Mouse (Mus musculus) megakaryocyte-erythroid progenitor cell, adult 5-6 weeks (primary cell): ENCODE data around the gene Higd1c. TPM values are rescaled to one million over a fixed set of nuclear protein-coding genes. Genes with fewer than 3 reads are reported as not detected.
"Not testable (repeated sequence)": the region's sequence is repeated elsewhere in the genome, so short reads cannot be mapped to it uniquely, and the experiment has no call there.

Experiments used
- ATAC-seq: replicated peaks from 2 replicates; pipeline ENCODE4 v1.8.0; 2016; ENCODE audit warnings: mild to moderate bottlenecking, inconsistent platforms; ENCODE audit not compliant: severe bottlenecking, poor library complexity, low FRiP score, low TSS enrichment
- total RNA-seq, 2 experiments: library from RNA; stranded (forward) in 1 of 2; stranded (reverse) in 1 of 2; fragments of 200-1000, 215-1000 nt in 1 of 2; fragments of >200 nt in 1 of 2; fragmentation: Nextera tagmentation in 1 of 2; gene quantifications; 2 replicates each; pipeline ENCODE4 v1.2.3; 2014 to 2017

Higd1c gene
- total RNA-seq, 2 experiments from 2014 or later, result not detected

GRCm38 (mm10) chr15:100402798-100403197 is 38.5 kb downstream of the Higd1c start:
- ATAC-seq, result no peak

- ATAC-seq, result no peak
These were observed 39.1 kb downstream of the Higd1c start for GRCm38 (mm10) chr15:100403318-100404000.

GRCm38 (mm10) chr15:100406088-100406487 is 41.7 kb downstream of the Higd1c start:
- no peak for ATAC-seq

GRCm38 (mm10) chr15:100410918-100411672 is 46.8 kb downstream of the Higd1c start:
- ATAC-seq, result peak; percentile 86

GRCm38 (mm10) chr15:100411731-100412130 is 47.4 kb downstream of the Higd1c start:
- ATAC-seq, result no peak

- no peak for ATAC-seq
These were observed 49.0 kb downstream of the Higd1c start for GRCm38 (mm10) chr15:100413306-100413705.

GRCm38 (mm10) chr15:100414011-100414410 is 49.7 kb downstream of the Higd1c start:
- no peak; the same call in 1 of the 2 replicates for ATAC-seq

- ATAC-seq, result no peak
These were observed 50.6 kb downstream of the Higd1c start for GRCm38 (mm10) chr15:100414942-100415341.

- ATAC-seq, result no peak
These were observed 51.3 kb downstream of the Higd1c start for GRCm38 (mm10) chr15:100415684-100416083.

GRCm38 (mm10) chr15:100417854-100418450 is 53.6 kb downstream of the Higd1c start:
- no peak for ATAC-seq

GRCm38 (mm10) chr15:100419311-100419710 is 55.0 kb downstream of the Higd1c start:
- ATAC-seq, result no peak

GRCm38 (mm10) chr15:100419901-100420745 is 55.8 kb downstream of the Higd1c start:
- peak; percentile 66 for ATAC-seq

- no peak for ATAC-seq
These were observed 56.9 kb downstream of the Higd1c start for GRCm38 (mm10) chr15:100421059-100421757.

GRCm38 (mm10) chr15:100421758-100422197 is 57.4 kb downstream of the Higd1c start, which contains the start of gene Gm5475:
TSS of gene Gm5475 (plus strand) at chr15:100422147.
- not testable (repeated sequence) for ATAC-seq

GRCm38 (mm10) chr15:100422476-100422875 is 58.1 kb downstream of the Higd1c start:
- no peak for ATAC-seq

- peak; percentile 87 for ATAC-seq
These were observed 58.8 kb downstream of the Higd1c start for GRCm38 (mm10) chr15:100422899-100423860.

GRCm38 (mm10) chr15:100423916-100424315 is 59.6 kb downstream of the Higd1c start:
- 0 out of 2 replicates have a peak, but pooled peaks have one; percentile 23 for ATAC-seq
